Mouse (Mus musculus) mouse trophoblast stem cell (cell line): ENCODE results near the gene Slc16a7.

Experiments used
- in situ Hi-C, 2 experiments: fragments of 300-500 bp; cut with MseI, MboI; formaldehyde crosslinking; loops; 2 replicates in 1 of 2; 3 replicates in 1 of 2; pipeline ENCODE4 v1.15.1; 2025

Gene Slc16a7

DNA sequence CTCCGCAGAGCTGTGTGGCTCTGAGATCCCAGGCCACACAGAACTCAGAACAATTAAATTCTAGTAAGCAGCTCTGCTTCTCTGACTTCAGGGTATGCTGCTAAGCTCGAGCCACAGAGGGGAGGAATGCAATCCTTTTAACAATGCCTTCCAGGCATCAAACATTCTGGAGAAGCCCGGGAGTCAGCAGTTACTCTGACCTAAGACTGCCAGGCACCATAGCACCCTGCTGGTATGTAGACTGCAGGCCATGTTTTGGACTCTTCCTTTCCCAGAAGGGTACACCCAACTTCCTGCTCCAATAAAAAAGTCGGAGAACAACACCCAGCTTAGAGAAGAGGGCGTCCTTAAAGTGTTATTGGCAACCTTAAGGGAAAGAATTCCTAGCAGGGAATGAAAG is 205.1 kb downstream of the Slc16a7 start:
- in situ Hi-C loops, result no loop called here

DNA sequence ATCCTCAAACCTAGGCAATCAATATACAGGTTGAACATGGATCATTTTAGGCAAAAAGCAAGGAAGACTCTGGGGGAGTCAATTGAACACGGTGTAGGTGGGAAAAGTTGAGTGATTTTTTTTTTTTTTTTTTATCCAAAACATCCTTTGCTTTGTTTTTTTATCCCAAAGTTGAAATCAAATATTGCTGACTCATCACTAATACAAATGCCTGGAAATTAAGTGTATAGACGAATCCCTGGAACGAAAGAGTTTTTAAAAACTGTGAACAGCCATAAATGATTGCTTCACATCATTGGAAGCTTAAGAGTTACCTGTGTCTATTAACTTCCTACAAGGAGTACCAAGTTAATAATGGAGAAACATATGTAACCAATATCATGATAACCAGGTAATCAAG is 206.7 kb downstream of the Slc16a7 start:
- in situ Hi-C loops, result no loop called here

DNA sequence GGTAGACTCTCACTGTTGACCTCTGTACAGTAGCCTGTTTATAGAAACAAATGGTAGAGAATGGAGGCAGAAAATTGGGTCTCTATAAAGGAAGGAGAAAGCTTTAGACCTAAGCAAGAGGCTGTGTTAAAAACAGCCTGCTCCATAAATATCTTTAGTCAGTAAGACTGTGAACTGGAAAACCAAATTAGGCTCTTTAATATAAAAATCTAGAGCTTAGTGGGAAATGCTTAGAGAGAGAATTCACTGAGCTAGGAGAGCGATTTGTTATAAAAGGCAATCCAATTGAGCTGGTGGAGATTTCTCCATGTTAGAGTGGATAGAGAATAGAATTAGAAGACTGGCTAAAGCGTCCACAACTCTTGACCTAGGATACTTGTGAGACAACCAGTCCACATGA is 211.5 kb downstream of the Slc16a7 start:
- in situ Hi-C loops, result no loop called here

DNA sequence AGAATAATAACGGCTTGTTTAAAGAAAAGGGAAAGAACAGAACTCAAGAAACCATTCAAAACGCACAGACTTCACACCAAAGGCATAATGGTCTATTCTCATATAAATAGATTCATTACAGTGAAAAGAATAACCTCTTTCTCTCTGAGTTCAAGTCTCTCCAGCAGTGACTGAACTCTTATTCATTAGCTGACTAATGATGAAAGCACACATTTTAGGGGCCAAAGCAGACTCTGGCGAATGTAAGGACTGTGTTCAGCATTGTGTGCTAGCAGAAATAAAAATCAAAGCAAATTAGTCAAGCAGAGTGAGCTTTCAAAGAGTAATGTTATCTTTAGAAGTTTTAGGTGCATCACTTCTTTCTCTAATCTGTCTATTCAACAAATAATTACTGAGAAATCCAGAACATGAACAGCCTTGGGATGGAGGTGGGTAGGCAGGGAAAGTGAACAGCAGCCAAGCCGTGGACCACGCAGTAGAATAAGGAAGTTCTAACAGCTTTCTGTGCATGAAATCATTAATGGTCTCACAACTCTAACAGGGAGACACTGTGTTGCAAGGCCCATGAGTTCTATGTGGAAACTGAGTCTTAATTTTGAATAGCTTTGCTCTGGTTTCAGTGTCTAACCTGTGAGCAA is 214.1 kb downstream of the Slc16a7 start:
- in situ Hi-C loops, result no loop called here

DNA sequence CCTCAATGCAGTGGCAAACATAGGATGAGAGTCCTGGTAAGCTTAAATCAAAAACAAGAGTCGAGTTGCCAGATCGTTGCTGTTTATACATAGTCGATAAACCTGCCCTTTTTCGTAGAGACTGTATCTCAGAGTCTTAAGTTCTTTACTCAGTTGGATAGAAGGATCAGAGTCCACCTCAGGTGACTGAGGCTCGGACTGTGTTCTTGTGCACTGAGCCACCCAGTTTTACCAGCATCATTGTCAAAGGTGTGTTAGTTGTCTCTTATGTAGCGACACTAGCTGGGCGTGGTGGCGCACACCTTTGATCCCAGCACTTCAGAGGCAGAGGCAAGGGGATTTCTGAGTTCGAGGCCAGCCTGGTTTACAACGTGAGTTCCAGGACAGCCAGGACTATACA is 217.6 kb downstream of the Slc16a7 start:
- in situ Hi-C loops, result no loop called here

DNA sequence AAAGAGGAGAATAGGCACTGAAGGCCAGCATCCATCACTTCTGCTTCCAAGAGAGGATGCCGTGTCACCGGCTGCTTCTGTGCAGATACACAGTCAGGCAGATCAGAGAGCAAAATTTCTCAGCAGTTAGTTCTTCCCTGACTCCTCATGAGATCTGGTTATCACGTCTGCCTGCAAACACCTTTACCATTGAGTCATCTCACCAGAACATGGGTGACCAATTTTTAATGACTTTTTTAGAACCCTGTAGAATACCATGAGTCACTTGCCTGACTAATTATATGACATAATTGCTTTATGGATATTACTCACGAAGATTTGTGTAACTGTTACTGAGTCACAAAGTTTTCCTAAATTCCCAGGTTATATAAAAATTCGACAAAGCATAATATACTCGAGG is 218.1 kb downstream of the Slc16a7 start:
- in situ Hi-C loops, result no loop called here
